Mouse (Mus musculus): Measurements from ENCODE around the gene Pcdh7. TPM values are rescaled to one million over a fixed set of nuclear protein-coding genes. Genes with fewer than 3 reads are reported as not detected.

The Pcdh7 gene
- polyA plus RNA-seq, 1 experiment from 2014 or later: 23.7 TPM

GRCm38 (mm10) chr5:57742924-57743323 is 25.2 kb downstream of the Pcdh7 start:
- H3K4me3 ChIP-seq (replicated peaks; ENCODE audit: low read depth, low read length): no peak overlapping the region
- H3K36me3 ChIP-seq (ENCODE audit: control insufficient read depth, insufficient read depth, low read length): no peaks in the 10 kb centered on the region
- no peaks in the 10 kb centered on the region for H3K27me3 ChIP-seq (ENCODE audit: control insufficient read depth, insufficient read depth, low read length)
- H3K4me1 ChIP-seq (ENCODE audit: control insufficient read depth, insufficient read depth, low read length): 0 out of 2 replicates have a peak, but pooled peaks cover 2% of the 10 kb centered on the region
- H3K9ac ChIP-seq (replicated peaks; ENCODE audit: low read length): no peak overlapping the region
- H3K9me3 ChIP-seq (ENCODE audit: control insufficient read depth, low read length): no peaks in the 10 kb centered on the region
- DNase-seq: no peak
- no peak overlapping the region for H3K4me2 ChIP-seq (ENCODE audit: low read length)
- ATAC-seq (ENCODE audit: low FRiP score, low TSS enrichment): no peak
- H3K27ac ChIP-seq (replicated peaks; ENCODE audit: low read depth, low read length): no peak overlapping the region
- WGBS: 26% methylated on average over 6 of the region's 6 CpGs

GRCm38 (mm10) chr5:57743956-57744661 is 26.3 kb downstream of the Pcdh7 start:
- no peak overlapping the region for H3K27ac ChIP-seq (replicated peaks; ENCODE audit: low read depth, low read length)
- no peaks in the 10 kb centered on the region for H3K36me3 ChIP-seq (ENCODE audit: control insufficient read depth, insufficient read depth, low read length)
- ATAC-seq (ENCODE audit: low FRiP score, low TSS enrichment): no peak
- no peak for DNase-seq
- no peak overlapping the region for H3K4me2 ChIP-seq (ENCODE audit: low read length)
- H3K4me1 ChIP-seq (ENCODE audit: control insufficient read depth, insufficient read depth, low read length): 0 out of 2 replicates have a peak, but pooled peaks cover 2% of the 10 kb centered on the region
- H3K9ac ChIP-seq (replicated peaks; ENCODE audit: low read length): no peak overlapping the region
- WGBS: 71% methylated on average over 2 of the region's 2 CpGs
- no peaks in the 10 kb centered on the region for H3K27me3 ChIP-seq (ENCODE audit: control insufficient read depth, insufficient read depth, low read length)
- H3K4me3 ChIP-seq (replicated peaks; ENCODE audit: low read depth, low read length): no peak overlapping the region
- H3K9me3 ChIP-seq (ENCODE audit: control insufficient read depth, low read length): no peaks in the 10 kb centered on the region

- no peak for ATAC-seq (ENCODE audit: low FRiP score, low TSS enrichment)
Measured at GRCm38 (mm10) chr5:57745879-57746278, 28.1 kb downstream of the Pcdh7 start.

GRCm38 (mm10) chr5:57750320-57750719 is 32.6 kb downstream of the Pcdh7 start:
- WGBS: 94% methylated on average over 1 of the region's 1 CpGs
- no peak overlapping the region for H3K4me2 ChIP-seq (ENCODE audit: low read length)
- H3K9me3 ChIP-seq (ENCODE audit: control insufficient read depth, low read length): no peaks in the 10 kb centered on the region
- H3K4me1 ChIP-seq (ENCODE audit: control insufficient read depth, insufficient read depth, low read length): no peaks in the 10 kb centered on the region
- no peak overlapping the region for H3K27ac ChIP-seq (replicated peaks; ENCODE audit: low read depth, low read length)
- H3K4me3 ChIP-seq (replicated peaks; ENCODE audit: low read depth, low read length): no peak overlapping the region
- H3K27me3 ChIP-seq (ENCODE audit: control insufficient read depth, insufficient read depth, low read length): no peaks in the 10 kb centered on the region
- DNase-seq: no peak
- no peaks in the 10 kb centered on the region for H3K36me3 ChIP-seq (ENCODE audit: control insufficient read depth, insufficient read depth, low read length)
- no peak for ATAC-seq (ENCODE audit: low FRiP score, low TSS enrichment)
- no peak overlapping the region for H3K9ac ChIP-seq (replicated peaks; ENCODE audit: low read length)

More at GRCm38 (mm10) chr5:57745879-57746278, 28.1 kb downstream of the Pcdh7 start:
- Histone ChIP-seq H3K9ac (replicated peaks; ENCODE audit: low read length) (no peak overlapping the region), H3K36me3 (ENCODE audit: control insufficient read depth, insufficient read depth, low read length) (no peaks in the 10 kb centered on the region), H3K4me3 (replicated peaks; ENCODE audit: low read depth, low read length) (no peak overlapping the region), H3K27me3 (ENCODE audit: control insufficient read depth, insufficient read depth, low read length) (no peaks in the 10 kb centered on the region), H3K4me1 (ENCODE audit: control insufficient read depth, insufficient read depth, low read length) (0 out of 2 replicates have a peak, but pooled peaks cover 2% of the 10 kb centered on the region), H3K9me3 (ENCODE audit: control insufficient read depth, low read length) (no peaks in the 10 kb centered on the region), H3K27ac (replicated peaks; ENCODE audit: low read depth, low read length) (no peak overlapping the region), H3K4me2 (ENCODE audit: low read length) (no peak overlapping the region)
- 84% methylated on average over 1 of the region's 1 CpGs for WGBS
- DNase-seq: no peak

- WGBS: 18% methylated on average over 1 of the region's 1 CpGs
- H3K27me3 ChIP-seq (ENCODE audit: control insufficient read depth, insufficient read depth, low read length): no peaks in the 10 kb centered on the region
Measured at GRCm38 (mm10) chr5:57755791-57756190, 38.0 kb downstream of the Pcdh7 start.

GRCm38 (mm10) chr5:57756726-57757424 is 39.1 kb downstream of the Pcdh7 start:
- Histone ChIP-seq H3K9me3 (ENCODE audit: control insufficient read depth, low read length) (no peaks in the 10 kb centered on the region), H3K27me3 (ENCODE audit: control insufficient read depth, insufficient read depth, low read length) (no peaks in the 10 kb centered on the region), H3K27ac (replicated peaks; ENCODE audit: low read depth, low read length) (no peak overlapping the region), H3K36me3 (ENCODE audit: control insufficient read depth, insufficient read depth, low read length) (no peaks in the 10 kb centered on the region), H3K4me1 (ENCODE audit: control insufficient read depth, insufficient read depth, low read length) (no peaks in the 10 kb centered on the region), H3K4me3 (replicated peaks; ENCODE audit: low read depth, low read length) (no peak overlapping the region), H3K9ac (replicated peaks; ENCODE audit: low read length) (no peak overlapping the region), H3K4me2 (ENCODE audit: low read length) (no peak overlapping the region)
- DNase-seq (no peak), ATAC-seq (ENCODE audit: low FRiP score, low TSS enrichment) (no peak)
- WGBS: 39% methylated on average over 4 of the region's 4 CpGs

More at GRCm38 (mm10) chr5:57755791-57756190, 38.0 kb downstream of the Pcdh7 start:
- Histone ChIP-seq H3K9ac (replicated peaks; ENCODE audit: low read length) (no peak overlapping the region), H3K4me2 (ENCODE audit: low read length) (no peak overlapping the region), H3K36me3 (ENCODE audit: control insufficient read depth, insufficient read depth, low read length) (no peaks in the 10 kb centered on the region), H3K4me1 (ENCODE audit: control insufficient read depth, insufficient read depth, low read length) (no peaks in the 10 kb centered on the region), H3K27ac (replicated peaks; ENCODE audit: low read depth, low read length) (no peak overlapping the region), H3K4me3 (replicated peaks; ENCODE audit: low read depth, low read length) (no peak overlapping the region), H3K9me3 (ENCODE audit: control insufficient read depth, low read length) (no peaks in the 10 kb centered on the region)
- DNase-seq: no peak
- no peak for ATAC-seq (ENCODE audit: low FRiP score, low TSS enrichment)

- no peak overlapping the region for H3K27ac ChIP-seq (replicated peaks; ENCODE audit: low read depth, low read length)
- no peaks in the 10 kb centered on the region for H3K27me3 ChIP-seq (ENCODE audit: control insufficient read depth, insufficient read depth, low read length)
- H3K4me1 ChIP-seq (ENCODE audit: control insufficient read depth, insufficient read depth, low read length): no peaks in the 10 kb centered on the region
- no peaks in the 10 kb centered on the region for H3K36me3 ChIP-seq (ENCODE audit: control insufficient read depth, insufficient read depth, low read length)
- no peak overlapping the region for H3K9ac ChIP-seq (replicated peaks; ENCODE audit: low read length)
- peak; percentile 24; the same call in 1 of the 2 replicates for ATAC-seq (ENCODE audit: low FRiP score, low TSS enrichment)
- DNase-seq: no peak
- no peak overlapping the region for H3K4me3 ChIP-seq (replicated peaks; ENCODE audit: low read depth, low read length)
- no peaks in the 10 kb centered on the region for H3K9me3 ChIP-seq (ENCODE audit: control insufficient read depth, low read length)
- H3K4me2 ChIP-seq (ENCODE audit: low read length): no peak overlapping the region
- WGBS: 13% methylated on average over 4 of the region's 4 CpGs
Measured at GRCm38 (mm10) chr5:57757436-57757898, 39.7 kb downstream of the Pcdh7 start.

GRCm38 (mm10) chr5:57758968-57759367 is 41.2 kb downstream of the Pcdh7 start:
- no peak overlapping the region for H3K27ac ChIP-seq (replicated peaks; ENCODE audit: low read depth, low read length)
- no peaks in the 10 kb centered on the region for H3K9me3 ChIP-seq (ENCODE audit: control insufficient read depth, low read length)
- no peak overlapping the region for H3K9ac ChIP-seq (replicated peaks; ENCODE audit: low read length)
- DNase-seq (no peak), ATAC-seq (ENCODE audit: low FRiP score, low TSS enrichment) (no peak)
- H3K4me1 ChIP-seq (ENCODE audit: control insufficient read depth, insufficient read depth, low read length): no peaks in the 10 kb centered on the region
- H3K27me3 ChIP-seq (ENCODE audit: control insufficient read depth, insufficient read depth, low read length): no peaks in the 10 kb centered on the region
- H3K4me2 ChIP-seq (ENCODE audit: low read length): no peak overlapping the region
- no peaks in the 10 kb centered on the region for H3K36me3 ChIP-seq (ENCODE audit: control insufficient read depth, insufficient read depth, low read length)
- no peak overlapping the region for H3K4me3 ChIP-seq (replicated peaks; ENCODE audit: low read depth, low read length)
